Mouse (Mus musculus) cortical plate, adult 2 months (tissue): ENCODE measurements around the gene 1700018B08Rik.

Experiments
- CTCF ChIP-seq: fragments of 200-500 bp; IDR thresholded peaks from 2 replicates; pipeline ENCODE4 v1.5.1; 2011; ENCODE audit warnings: mild to moderate bottlenecking, control low read depth, low read length; ENCODE audit not compliant: insufficient read depth; ENCODE audit errors: extremely low read depth
- POLR2A ChIP-seq: fragments of 200-500 bp; IDR thresholded peaks from 2 replicates; pipeline ENCODE4 v1.6.1; 2011; ENCODE audit warnings: mild to moderate bottlenecking, low read length, control low read depth; ENCODE audit not compliant: insufficient read depth; ENCODE audit errors: extremely low read depth

DNA sequence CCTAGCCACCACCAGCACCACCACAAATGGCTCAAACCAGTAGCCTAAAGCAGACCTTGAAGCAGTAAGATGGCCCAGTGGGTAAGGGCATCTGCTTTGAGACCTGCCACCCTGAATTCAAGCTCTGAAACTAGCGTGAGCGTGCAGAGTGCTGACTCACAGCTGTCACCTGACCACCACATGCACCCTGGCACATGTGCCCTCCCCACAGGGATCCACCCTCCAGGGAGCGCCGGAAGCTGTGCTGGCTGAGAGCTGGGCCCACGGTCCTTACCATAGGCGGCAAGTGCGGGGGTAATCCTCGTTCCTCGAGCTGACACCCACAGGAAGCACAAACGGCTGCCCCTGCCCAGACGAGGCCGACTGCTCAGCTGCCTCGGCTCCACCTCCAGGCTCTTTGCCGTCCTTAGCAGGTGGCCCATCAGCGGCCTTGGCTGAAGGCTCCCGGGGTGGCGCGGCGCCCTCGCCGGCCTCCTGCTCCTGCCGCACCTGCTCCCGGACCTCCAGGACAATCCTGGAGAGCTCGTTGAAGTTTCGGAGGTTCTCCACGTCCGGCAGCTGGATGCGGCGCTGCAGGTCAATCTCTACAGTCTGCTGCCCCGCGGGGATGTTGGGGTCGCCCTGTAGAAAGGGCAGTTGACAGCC, 9.8 kb upstream of the 1700018B08Rik start:
- no peak for TF ChIP-seq POLR2A
- no peak for TF ChIP-seq CTCF
